Mouse (Mus musculus) c-Kit-positive CD71-positive TER-119-positive erythroid progenitor cells, embryonic 14.5 days (primary cell): ENCODE data around the gene Trappc3.

Experiments used
- DNase-seq: peaks from one replicate; pipeline ENCODE4 v3.0.0-alpha.2; 2013; ENCODE audit warnings: low spot score

Gene Trappc3

DNA sequence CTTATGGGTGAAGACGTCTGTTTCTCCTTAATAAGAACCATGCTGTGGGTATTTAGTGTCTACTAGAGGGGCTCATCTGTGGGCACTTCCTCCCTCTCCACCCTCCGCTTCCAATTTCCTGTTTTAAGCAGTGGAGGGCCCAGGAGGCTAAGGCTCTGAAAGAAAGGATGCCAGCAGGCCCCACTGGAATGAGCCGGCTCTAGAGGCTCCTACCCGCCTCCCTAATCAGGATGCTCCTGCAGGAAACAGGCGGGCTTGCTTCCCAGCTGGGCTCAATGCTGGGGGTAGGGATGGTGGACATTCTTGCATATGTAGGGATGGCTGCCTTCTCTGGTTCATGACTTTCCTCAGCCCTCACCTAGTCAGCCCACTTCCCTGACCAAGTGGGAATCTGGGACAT lies 51.1 kb downstream of the Trappc3 start:
- no peak for DNase-seq

DNA sequence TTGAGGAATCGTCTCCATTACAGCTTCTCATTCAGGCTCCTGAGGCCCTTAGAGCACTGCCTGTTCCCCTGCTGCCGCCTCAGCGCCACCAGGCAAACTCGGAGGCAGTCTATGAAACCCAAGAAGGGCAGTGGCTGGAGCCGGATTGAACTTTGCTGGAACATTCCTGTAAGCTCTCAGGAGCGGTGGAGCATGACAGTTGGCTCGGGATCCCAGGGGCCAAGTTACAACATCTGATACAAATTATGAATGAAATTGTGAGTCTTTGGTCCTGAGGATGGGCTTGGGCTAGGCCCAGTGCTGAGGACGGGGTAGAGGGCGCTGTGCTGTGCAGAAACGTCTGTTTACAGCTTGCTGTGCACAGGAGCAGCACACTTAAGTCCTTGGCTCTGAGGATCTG lies 52.3 kb downstream of the Trappc3 start:
- DNase-seq: no peak

DNA sequence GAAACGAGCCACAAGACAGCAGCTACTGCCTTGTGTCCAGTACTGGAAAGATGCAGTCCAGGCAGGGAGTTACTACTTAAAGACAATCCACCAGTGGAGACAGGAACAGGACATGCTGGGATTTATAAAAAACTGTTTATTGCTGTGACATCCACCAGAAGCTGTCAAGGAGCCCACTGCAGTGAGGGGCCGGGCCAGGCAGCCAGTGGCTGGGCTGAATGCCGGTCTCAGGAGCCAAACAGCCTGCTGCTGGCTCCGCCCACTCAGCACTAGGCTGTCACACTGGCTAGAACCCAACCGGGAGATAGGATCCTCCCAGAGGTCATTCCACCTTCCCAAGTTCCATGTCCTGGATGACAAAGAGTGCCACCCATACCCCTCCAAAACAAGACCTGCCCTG lies 53.8 kb downstream of the Trappc3 start:
- no peak for DNase-seq

DNA sequence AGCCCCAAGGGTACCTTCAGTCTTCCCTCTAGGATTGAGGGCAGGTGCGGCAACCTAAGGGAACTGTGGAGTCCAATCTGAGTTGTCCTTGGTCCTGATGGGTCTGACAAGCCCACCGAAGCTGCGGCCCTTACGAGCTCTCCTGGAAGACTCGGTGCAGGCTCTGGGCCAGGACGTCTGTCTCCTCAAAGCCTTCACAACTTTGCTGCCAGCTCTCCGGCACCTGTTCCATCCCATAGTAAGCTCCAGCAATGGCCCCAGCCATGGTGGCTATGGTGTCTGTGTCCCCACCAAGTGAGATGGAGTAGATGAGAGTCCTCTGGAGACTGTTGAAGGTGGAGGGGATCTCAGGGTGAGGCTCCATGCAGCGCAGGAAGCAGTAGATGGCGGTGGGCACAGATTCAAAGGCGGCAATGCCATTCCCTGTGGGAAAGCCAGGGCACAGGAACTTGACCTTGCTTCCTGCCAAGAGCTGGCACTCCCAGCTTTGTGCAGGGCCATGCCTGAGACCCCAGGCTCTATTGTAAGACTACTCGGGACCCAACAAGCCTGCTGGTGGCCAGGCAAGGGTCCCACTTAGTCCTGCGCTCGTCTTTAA lies 54.4 kb downstream of the Trappc3 start:
- no peak for DNase-seq

GRCm38 (mm10) chr4:126319806-126320205 lies 57.7 kb downstream of the Trappc3 start:
- DNase-seq: no peak

DNA sequence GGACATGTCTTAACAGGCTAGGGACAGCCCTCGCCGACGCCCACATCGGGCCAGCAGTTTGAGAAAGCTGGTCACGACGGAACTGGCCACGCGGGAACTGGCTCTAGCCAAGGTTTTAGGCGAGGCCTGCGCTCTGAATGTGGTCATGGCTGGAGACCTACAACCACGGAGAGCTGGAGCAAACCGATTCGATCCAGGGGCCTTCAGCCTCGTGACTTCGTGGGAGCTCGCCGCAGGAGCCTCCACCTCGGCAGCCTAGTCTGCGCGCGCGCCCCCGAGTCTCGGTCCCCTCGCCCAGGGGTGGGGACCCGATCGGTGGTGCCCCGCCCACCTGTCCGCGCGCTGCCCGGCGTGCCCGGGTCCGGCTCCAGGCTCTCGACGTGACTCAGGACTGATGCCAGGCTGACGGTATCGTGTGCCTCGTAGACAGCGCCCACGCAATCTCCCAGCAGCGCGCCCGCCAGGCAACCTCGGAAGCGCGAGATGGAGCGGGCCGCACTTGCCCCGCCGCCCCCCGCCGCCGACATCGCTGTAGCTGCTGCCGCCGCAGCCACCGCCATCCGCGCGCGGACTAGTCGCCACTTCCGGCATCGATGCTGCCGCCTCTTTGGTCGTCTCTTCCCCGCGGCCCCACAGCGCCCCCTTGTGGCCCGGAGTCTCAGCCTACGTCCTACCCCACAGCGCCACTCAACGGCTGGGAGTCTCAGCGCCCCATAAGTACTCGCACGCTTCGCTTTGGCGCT lies 59.2 kb downstream of the Trappc3 start, which contains the start of gene Adprhl2:
Gene Adprhl2, minus strand, starts transcription at position 593 of the 743 bp plus-strand sequence.
- peak; percentile 96 for DNase-seq

DNA sequence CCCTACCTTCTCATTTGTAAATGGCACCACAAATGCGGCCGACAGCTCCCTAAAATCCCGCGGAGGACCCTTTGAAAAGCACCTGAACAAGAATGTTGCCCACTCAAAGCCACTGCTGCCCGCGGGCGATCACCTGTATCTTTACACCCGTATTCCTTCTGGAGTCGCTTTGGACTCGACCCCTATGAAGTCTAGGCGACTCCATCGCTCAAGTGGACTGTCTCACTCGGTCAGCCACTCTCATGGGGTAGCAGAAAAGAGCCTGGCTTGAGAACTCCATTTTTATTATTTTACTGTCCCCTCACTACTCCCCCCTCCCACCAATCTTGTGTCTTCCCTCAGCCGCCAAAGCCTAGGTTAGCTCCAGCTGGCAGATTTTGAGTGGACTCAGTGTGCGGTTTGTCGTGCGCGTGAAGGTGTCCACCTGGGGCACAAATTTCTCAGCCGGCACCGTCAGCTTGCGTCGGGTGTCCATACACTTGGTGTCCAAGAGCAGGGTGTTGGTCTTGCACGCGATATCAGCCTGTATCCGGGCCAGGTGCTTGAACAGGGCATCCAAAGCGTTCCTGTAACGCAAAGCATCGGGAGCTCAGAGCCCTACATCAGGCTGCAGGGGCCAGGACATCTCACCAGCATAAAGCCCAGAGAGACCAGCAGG lies 59.9 kb downstream of the Trappc3 start:
- DNase-seq: no peak

GRCm38 (mm10) chr4:126322646-126323045 lies 60.5 kb downstream of the Trappc3 start:
- no peak for DNase-seq

- no peak for DNase-seq
These were observed 62.7 kb downstream of the Trappc3 start for GRCm38 (mm10) chr4:126324861-126325260.

DNA sequence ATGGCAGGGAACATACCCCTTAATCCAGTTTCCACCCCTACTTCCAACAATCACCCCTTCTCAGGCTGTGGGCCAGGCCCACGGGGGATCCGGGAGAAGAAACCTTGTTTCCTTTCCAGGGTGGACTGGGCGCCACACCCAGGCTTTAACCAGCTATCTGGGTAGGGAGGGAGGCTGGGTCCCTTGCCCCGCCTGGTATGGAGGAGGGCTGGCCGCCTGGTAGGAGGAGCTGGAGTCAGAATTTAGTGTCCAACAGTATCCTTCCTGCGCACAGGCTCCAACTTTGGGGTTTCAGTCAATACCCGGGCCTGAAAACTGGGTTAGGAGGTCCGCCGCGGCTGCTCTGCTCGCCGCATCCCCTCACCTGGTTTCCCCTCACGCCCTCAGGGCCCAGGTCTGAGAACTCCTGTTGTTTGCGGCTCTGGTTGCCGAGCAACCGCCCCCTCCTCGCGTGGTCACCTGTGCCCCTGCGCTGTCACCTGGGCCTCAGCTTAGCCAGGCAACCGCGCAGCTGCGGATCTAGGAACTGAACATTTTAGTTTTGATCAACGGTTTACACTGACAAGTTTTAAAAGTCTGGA lies 63.2 kb downstream of the Trappc3 start, which contains the start of gene Tekt2:
Gene Tekt2, minus strand, starts transcription at position 408 of the 581 bp plus-strand sequence.
- DNase-seq: peak; percentile 39
